Mouse (Mus musculus): ENCODE data around the gene Antxr1. TPM values are rescaled to one million over a fixed set of nuclear protein-coding genes. Genes with fewer than 3 reads are reported as not detected.

Gene Antxr1
- polyA plus RNA-seq (2015; fragmentation: Nextera tagmentation; extraction: Ambion mirVana), result 0.38 and 0.47 TPM in 2 replicates

DNA sequence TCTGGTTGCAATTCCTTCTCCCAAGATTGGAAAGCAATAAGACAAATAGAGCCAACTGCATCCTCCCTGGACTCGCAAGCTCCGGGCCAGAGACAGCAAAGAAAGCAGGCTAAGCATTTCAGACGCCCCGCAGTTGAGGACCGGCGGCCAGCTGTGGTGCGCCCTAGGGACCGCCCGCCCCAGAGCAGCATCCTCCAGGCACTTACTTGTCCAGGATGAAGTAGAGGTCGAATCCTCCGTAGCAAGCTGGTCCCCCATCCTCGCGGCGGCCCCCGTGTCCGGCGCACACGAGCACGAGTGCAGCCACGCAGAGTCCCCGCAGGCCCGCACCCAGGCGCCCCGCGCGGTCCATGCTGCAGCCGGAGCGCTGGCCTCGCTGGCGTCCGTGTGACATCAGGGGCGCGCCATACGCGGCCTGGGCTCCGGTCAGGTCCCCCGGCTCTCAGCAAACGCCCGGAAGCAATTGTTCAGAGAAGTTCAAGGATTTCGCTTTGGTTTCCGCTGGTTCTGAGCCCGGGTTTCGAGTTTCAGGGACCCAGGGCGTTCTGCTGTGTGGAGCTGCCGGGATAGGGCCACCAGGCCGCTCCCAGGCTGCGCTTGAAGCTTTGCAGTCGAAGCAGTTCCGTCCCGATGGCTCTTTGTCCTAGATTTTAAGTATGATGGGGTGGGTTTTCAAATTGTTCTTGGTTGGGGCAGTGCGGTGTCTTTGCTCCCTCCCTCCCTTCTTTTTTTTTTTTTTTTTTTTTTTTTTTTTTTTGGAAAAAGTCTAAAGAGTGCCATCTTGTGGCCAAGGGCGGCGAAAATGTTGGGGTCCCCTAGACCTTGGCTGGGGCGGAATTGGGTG, at the start of gene Antxr1:
Gene Antxr1 (minus strand): TSS at position 731 of the 844 bp plus-strand sequence.
- Histone ChIP-seq H3K27me3 (ENCODE audit: insufficient read depth, low read length) (peaks cover 22% of the 10 kb centered on the region), H3K4me1 (ENCODE audit: insufficient read depth) (peaks cover 4% of the 10 kb centered on the region; the same call in 1 of the 2 replicates), H3K4me2 (ENCODE audit: low read depth, low read length) (peak within 1 kb of the TSS; percentile 79), H3K36me3 (replicated peaks; ENCODE audit: insufficient read depth, low read length) (no peaks in the 10 kb centered on the region), H3K4me3 (ENCODE audit: low read depth, low read length) (peak within 1 kb of the TSS; percentile 48), H3K9ac (replicated peaks) (peak within 1 kb of the TSS; percentile 34; the same call in 1 of the 2 replicates), H3K27ac (ENCODE audit: low read depth) (peak within 1 kb of the TSS; percentile 57; the same call in 1 of the 2 replicates), H3K9me3 (ENCODE audit: low read length) (no peaks in the 10 kb centered on the region)
- DNase-seq, result peak; percentile 36
- no peak for ATAC-seq
- WGBS (ENCODE audit: insufficient replicate concordance), result 1% methylated on average over 53 of the region's 54 CpGs
- peak; percentile 40 for TF ChIP-seq CTCF (IDR thresholded peaks at IDR 0.05; ENCODE audit: low read depth)
- TF ChIP-seq EP300 (IDR thresholded peaks at IDR 0.05; ENCODE audit: low read depth), result no peak

DNA sequence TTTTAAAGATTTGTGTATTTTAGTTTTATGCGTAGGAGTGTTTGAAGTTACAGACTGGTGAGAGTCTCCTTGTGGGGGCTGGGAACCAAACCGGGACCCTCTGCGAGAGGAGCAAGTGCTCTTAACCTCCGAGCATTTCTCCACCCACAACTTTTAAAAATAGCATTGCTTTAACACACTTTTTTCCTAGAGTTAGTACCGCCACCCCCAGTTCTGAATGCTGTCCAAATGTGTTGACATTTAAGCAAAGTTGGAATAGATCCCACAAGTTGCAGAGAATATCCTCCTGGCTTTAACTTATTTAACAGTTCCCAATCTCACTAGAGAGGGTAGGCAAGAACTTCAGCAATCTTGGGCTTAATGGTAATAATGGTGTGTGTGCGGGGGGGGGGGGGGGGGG, 49.1 kb upstream of the Antxr1 start:
- Histone ChIP-seq H3K4me2 (ENCODE audit: low read depth, low read length) (peak overlapping the region; percentile 63), H3K4me1 (ENCODE audit: insufficient read depth) (peaks cover 10% of the 10 kb centered on the region; the same call in 1 of the 2 replicates), H3K4me3 (ENCODE audit: low read depth, low read length) (no peak overlapping the region), H3K27ac (ENCODE audit: low read depth) (no peak overlapping the region), H3K9me3 (ENCODE audit: low read length) (no peaks in the 10 kb centered on the region), H3K9ac (replicated peaks) (no peak overlapping the region), H3K27me3 (ENCODE audit: insufficient read depth, low read length) (0 out of 2 replicates have a peak, but pooled peaks cover 6% of the 10 kb centered on the region), H3K36me3 (replicated peaks; ENCODE audit: insufficient read depth, low read length) (no peaks in the 10 kb centered on the region)
- DNase-seq (no peak), ATAC-seq (no peak)
- TF ChIP-seq CTCF (IDR thresholded peaks at IDR 0.05; ENCODE audit: low read depth) (no peak), EP300 (IDR thresholded peaks at IDR 0.05; ENCODE audit: low read depth) (no peak)
- 42% methylated on average over 6 of the region's 6 CpGs for WGBS (ENCODE audit: insufficient replicate concordance)

DNA sequence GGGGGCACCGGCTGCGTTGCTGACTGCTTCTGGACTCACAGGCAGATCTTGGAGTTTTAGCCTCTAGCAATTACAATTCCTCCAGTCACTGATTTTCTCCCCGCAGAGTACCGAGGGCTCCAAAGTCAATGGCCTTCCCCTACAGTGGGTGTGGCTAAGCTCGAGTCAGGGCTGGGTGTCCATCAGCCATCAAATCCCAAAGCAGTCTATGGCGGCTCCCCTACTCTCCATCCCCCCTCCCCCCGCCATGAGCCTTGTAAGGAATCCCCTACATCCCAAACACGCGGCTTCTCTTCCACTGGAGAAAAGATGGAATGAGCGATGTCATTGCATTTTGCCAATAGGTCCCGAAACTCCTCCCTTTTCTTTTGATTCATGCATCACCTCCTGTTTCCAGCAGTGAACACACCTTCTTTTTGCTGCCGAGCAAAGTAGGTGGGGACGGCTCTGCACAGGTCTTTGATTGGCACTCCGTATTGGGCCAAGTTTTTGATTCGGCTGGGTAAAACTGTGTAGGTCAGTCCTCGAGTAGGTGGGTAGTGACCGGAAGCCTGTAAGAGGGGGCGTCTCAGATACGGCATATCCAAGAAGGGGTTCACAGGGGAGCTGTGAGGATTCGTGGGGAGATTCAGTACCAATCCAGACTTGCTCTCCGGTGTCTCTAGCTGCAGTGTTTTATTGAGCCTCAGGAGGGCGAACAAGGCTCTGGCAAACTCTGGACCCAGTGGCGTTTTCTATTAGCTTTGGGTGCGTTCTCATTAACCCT, 48.5 kb upstream of the Antxr1 start:
- no peak for DNase-seq
- WGBS (ENCODE audit: insufficient replicate concordance), result 15% methylated on average over 24 of the region's 24 CpGs

DNA sequence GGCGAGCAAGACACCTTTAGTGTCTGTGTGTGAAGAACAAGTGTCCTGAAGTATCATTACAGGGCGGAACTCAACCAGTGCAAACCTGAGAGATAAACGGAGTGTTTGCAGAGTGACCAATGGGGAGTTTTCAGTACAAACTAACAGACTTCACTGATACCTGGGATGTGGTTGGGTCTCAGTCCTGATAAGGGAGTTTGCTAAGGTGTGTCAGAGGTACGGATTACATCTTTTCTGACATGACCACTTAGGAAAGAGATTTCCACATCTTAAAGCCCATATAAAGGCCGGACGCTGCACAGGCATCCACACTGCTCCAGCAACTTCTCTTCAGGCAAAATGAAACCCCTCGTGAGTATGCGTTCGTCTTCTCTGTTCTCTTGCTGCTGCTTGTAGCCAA, 37.4 kb upstream of the Antxr1 start, which contains the start of gene Gkn2:
Gene Gkn2 (plus strand): TSS at position 301 of the 400 bp plus-strand sequence.
- TF ChIP-seq CTCF (IDR thresholded peaks at IDR 0.05; ENCODE audit: low read depth), result no peak
- TF ChIP-seq EP300 (IDR thresholded peaks at IDR 0.05; ENCODE audit: low read depth), result no peak
- Histone ChIP-seq H3K4me3 (ENCODE audit: low read depth, low read length) (no peak within 1 kb of the TSS), H3K9ac (replicated peaks) (no peak within 1 kb of the TSS), H3K9me3 (ENCODE audit: low read length) (no peaks in the 10 kb centered on the region), H3K4me2 (ENCODE audit: low read depth, low read length) (no peak within 1 kb of the TSS), H3K27me3 (ENCODE audit: insufficient read depth, low read length) (no peaks in the 10 kb centered on the region), H3K27ac (ENCODE audit: low read depth) (no peak within 1 kb of the TSS), H3K36me3 (replicated peaks; ENCODE audit: insufficient read depth, low read length) (no peaks in the 10 kb centered on the region), H3K4me1 (ENCODE audit: insufficient read depth) (no peaks in the 10 kb centered on the region)
- no peak for ATAC-seq
- no peak for DNase-seq
- 70% methylated on average over 9 of the region's 9 CpGs for WGBS (ENCODE audit: insufficient replicate concordance)

More for the DNA sequence above, 48.5 kb upstream of the Antxr1 start:
- no peak for TF ChIP-seq EP300 (IDR thresholded peaks at IDR 0.05; ENCODE audit: low read depth)
- TF ChIP-seq CTCF (IDR thresholded peaks at IDR 0.05; ENCODE audit: low read depth), result peak; percentile 51
- Histone ChIP-seq H3K9me3 (ENCODE audit: low read length) (no peaks in the 10 kb centered on the region), H3K27ac (ENCODE audit: low read depth) (no peak overlapping the region), H3K4me2 (ENCODE audit: low read depth, low read length) (peak overlapping the region; percentile 63), H3K36me3 (replicated peaks; ENCODE audit: insufficient read depth, low read length) (no peaks in the 10 kb centered on the region), H3K9ac (replicated peaks) (no peak overlapping the region), H3K4me3 (ENCODE audit: low read depth, low read length) (no peak overlapping the region), H3K27me3 (ENCODE audit: insufficient read depth, low read length) (0 out of 2 replicates have a peak, but pooled peaks cover 6% of the 10 kb centered on the region), H3K4me1 (ENCODE audit: insufficient read depth) (peaks cover 5% of the 10 kb centered on the region; the same call in 1 of the 2 replicates)
- no peak for ATAC-seq

DNA sequence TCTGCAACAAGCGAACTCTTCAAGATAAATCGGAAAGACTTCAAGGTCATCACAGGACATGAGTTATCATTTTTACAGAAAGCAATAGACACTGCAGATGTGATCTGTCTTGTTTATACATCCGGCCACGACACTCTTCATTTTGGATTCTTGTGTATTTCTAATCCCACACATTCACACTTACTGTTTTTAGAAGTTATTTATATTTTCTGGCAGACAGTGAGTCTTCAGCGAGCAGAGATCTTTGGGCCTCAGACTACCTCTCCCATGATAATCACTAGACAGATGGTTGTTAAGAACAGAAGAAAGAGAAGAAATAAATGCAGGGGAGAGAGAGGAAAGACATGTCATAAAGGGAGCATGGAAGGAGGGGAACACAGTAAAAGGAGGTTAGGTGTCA, 33.6 kb upstream of the Antxr1 start:
- TF ChIP-seq CTCF (IDR thresholded peaks at IDR 0.05; ENCODE audit: low read depth), result no peak
- no peak for TF ChIP-seq EP300 (IDR thresholded peaks at IDR 0.05; ENCODE audit: low read depth)
- Histone ChIP-seq H3K36me3 (replicated peaks; ENCODE audit: insufficient read depth, low read length) (no peaks in the 10 kb centered on the region), H3K9ac (replicated peaks) (no peak overlapping the region), H3K4me1 (ENCODE audit: insufficient read depth) (no peaks in the 10 kb centered on the region), H3K4me3 (ENCODE audit: low read depth, low read length) (no peak overlapping the region), H3K27me3 (ENCODE audit: insufficient read depth, low read length) (no peaks in the 10 kb centered on the region), H3K4me2 (ENCODE audit: low read depth, low read length) (no peak overlapping the region), H3K9me3 (ENCODE audit: low read length) (no peaks in the 10 kb centered on the region), H3K27ac (ENCODE audit: low read depth) (no peak overlapping the region)
- 72% methylated on average over 5 of the region's 5 CpGs for WGBS (ENCODE audit: insufficient replicate concordance)
- ATAC-seq (no peak), DNase-seq (no peak)

DNA sequence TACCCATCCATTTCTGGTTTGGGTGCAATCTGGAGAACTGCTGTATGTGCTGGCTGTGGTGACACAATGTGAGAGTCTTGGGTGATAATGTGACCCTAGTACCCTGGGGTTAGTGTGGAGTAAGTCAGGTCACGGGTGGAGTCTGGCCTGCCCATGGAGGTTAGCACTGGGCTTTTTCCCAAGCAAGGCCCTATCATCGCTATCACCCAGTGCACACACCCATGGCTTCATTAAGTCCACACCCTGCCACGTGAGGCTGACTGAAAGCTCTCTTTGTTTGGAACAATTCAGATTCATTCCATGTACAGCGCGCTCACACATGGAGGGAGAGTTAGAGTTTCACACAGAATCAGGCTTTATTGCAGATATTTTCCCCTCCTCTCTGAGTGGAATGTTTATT, 18.8 kb upstream of the Antxr1 start:
- 72% methylated on average over 5 of the region's 5 CpGs for WGBS (ENCODE audit: insufficient replicate concordance)
- Histone ChIP-seq H3K9me3 (ENCODE audit: low read length) (no peaks in the 10 kb centered on the region), H3K9ac (replicated peaks) (no peak overlapping the region), H3K4me2 (ENCODE audit: low read depth, low read length) (no peak overlapping the region), H3K27me3 (ENCODE audit: insufficient read depth, low read length) (no peaks in the 10 kb centered on the region), H3K36me3 (replicated peaks; ENCODE audit: insufficient read depth, low read length) (no peaks in the 10 kb centered on the region), H3K4me1 (ENCODE audit: insufficient read depth) (no peaks in the 10 kb centered on the region), H3K4me3 (ENCODE audit: low read depth, low read length) (no peak overlapping the region), H3K27ac (ENCODE audit: low read depth) (no peak overlapping the region)
- DNase-seq (no peak), ATAC-seq (no peak)
- no peak for TF ChIP-seq EP300 (IDR thresholded peaks at IDR 0.05; ENCODE audit: low read depth)
- TF ChIP-seq CTCF (IDR thresholded peaks at IDR 0.05; ENCODE audit: low read depth), result no peak
